Mouse (Mus musculus) gastrocnemius, adult 8-10 months (tissue): ENCODE results near the gene Fgf12. TPM values are rescaled to one million over a fixed set of nuclear protein-coding genes. Genes with fewer than 3 reads are reported as not detected.
A peak's percentile ranks its signal among the peaks of the same experiment; 100 is the strongest.

Experiments
- DNase-seq, 2 experiments: peaks; one replicate each; pipeline ENCODE4 v3.0.0; 2022; ENCODE audit warnings: low spot score in 2 of 2
- total RNA-seq, 4 experiments: library from RNA; stranded (reverse); gene quantifications; 2 replicates each; pipeline ENCODE4 v1.2.4; 2022

Gene Fgf12
- under 1 TPM in 3 of 4 experiments, not detected in 1; 0.12 to 0.56 (median 0.27) TPM for total RNA-seq

DNA sequence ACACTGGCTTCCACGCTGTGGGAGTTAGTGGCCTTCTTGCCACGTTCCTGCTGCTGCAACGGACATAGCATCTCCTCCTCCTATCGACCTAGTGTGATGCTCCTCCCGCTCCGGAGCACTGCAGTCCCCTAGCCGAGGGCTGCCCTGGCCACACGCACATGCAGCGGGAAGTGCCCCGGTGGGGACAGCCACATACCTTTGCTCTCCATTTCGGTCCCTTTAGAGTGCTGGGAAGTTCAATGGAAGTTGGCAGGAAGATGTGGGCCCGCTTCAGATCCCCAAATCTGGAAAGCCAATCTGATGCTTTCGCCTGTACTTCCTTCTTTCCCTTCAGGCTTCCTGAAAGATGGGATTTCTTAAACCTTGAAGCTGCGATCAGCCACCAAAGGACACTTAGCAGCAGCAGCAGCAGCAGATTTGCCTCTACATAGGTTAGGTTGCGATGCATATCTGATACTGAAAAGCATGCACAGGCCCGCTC lies at the start of gene Fgf12:
TSS of gene Fgf12 (minus strand) at position 431 of the 481 bp plus-strand sequence.
- no peak for DNase-seq

DNA sequence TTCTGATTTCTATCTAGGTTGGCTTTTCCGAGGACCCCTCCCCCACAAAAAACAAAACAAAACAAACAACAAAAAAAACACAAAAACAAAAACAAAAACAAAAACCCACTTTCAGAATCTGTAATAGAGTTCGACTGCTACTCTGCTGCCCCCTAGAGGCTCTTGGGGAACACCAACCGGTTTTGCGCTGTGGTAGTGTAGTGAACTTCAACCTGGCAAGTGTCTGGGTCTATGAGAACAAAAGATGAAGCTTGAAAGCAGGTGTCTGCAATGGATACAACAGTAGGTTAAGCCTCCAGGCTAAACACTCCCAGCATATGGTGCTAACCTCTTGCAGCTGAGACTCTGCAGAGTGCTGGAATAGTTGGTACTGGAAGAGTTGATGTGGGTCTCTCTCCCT lies 40.2 kb upstream of the Fgf12 start:
- no peak for DNase-seq

DNA sequence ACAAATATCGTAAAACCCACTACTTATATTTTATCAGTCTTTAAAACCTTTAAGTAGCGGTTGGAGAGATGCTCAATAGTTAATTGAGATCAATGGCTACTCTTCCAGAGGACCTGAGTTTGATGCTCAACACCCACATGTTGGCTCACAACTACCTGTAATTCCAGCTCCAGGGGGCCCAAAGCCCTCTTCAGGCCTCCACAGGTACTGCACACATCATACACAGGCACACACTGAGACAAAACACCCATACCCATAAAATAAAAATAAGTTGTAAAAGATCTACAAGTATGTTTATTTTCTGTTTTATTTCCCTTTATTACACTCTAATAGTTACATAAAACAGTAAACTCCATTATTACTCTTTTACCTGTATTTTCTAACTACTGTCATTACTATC lies 17.4 kb upstream of the Fgf12 start:
- no peak for DNase-seq

DNA sequence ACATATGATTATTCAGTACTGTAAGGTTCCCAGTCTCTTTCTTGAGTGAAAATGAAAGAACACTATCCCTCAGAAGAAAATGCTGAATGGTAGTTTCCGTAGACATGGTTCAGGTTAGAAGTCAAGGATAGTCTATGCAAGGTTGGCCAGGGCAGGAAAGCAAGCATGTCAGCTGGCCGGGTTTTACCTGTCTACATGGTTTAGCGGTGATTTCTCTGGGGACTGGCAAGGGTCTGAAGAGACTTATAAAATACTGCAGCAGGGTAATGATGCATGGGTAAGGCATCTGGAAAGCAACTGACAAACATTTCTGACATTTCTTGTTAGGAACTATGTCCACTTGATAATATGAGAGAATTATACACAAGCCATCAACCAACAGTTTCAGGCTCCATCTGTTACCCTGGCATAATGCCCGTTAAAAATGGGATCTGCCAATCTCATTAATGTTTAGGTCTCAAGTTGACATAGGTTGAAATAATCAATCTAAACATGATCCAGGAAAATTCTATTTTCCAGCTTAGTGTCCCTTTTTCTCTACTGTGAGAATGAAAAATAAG lies 8.6 kb upstream of the Fgf12 start:
- no peak for DNase-seq

DNA sequence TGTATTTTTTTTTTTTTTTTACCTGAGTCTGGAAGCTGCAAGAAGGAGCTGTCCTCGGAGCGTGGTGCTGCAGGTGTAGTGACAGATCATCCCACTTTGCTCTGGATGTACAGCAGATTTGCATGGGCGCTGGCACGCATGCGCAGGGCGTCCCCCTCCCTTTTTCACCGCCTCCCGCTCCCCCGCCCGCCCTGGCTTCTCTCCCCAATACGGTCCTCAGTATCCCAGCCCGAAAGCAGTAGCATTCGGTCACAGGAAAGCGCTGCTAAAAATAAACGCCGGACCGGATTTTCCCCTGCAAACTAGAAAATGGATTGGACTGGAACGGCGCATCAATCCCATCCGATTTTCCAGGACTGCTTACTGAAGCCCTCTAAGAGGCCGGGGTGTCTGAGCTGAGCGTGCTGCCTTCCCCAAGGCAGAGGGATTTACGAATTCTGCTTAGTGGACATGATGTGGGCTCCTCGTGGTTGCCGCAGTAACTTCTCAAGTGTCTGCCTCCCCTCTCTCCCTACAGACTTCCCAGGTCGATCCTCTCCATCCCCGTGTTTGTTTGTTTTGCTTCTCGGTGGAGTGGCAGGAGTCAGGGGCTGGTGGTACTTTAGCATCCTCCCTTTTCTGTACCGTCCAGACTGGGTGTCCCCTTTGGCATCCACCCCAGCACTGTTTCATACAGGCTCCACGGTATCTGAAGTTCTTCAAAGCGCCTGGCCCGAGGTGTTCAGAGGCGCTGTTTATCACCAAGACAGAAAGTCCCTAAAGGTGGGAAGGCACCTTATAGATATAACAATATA lies 453 bp upstream of the Fgf12 start:
- peak in 1 of 2 experiments; percentile 5 for DNase-seq

DNA sequence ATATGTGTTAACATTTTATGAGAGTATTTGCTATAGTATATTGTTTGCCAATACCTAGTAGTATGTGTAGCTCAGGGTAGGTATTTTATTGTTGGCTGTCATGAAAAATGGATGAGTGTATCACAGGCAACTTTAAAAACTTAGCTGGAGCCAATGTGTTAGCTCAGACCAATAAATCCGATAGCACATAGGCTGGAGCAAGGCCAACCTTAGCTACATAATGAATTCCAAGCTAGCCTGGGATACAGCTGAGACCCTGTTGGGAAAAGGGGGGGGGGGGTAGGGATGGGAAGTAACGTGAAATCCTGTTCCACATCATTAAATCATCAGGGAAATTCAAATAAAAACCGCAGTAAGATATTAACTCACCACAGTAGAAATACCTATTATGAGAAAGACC lies 18.4 kb downstream of the Fgf12 start:
- no peak for DNase-seq

DNA sequence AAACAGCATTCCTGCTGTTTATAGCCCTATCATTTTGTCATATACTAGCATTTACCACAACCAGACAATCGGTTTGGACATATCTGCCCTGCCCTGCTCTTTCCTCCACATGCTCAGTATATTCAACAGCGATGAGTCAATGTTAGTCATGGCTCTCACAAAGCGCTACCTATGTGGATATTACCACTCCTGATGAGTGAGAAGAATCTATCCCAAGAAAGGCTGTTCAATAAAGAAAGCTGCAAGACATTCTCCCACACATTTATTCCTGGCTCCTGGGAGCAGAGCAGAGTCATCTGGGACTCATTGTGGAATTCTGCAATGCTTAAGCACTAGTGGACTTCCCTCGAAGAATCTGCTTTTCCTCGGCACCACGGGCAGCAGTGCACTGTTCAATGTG lies 26.1 kb downstream of the Fgf12 start:
- no peak for DNase-seq

DNA sequence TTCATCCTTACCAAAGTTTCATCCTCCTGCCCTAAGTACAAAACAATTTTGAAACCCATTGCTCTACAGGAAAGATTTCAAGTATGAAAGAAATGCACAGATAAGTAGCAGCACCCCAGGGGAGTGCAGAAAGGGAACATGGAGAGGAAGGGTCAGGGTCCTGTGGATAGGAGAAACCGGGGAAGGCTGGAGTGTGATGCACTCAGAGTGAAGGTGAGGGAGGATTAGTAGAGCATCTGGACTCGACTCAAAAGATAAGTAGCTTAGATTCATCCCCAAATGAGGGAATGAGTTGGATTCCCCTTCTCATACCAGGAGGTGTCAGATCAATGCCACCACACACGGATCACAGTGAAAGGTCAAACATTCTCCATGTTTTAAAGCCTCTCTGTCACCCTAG lies 46.2 kb downstream of the Fgf12 start:
- no peak for DNase-seq

DNA sequence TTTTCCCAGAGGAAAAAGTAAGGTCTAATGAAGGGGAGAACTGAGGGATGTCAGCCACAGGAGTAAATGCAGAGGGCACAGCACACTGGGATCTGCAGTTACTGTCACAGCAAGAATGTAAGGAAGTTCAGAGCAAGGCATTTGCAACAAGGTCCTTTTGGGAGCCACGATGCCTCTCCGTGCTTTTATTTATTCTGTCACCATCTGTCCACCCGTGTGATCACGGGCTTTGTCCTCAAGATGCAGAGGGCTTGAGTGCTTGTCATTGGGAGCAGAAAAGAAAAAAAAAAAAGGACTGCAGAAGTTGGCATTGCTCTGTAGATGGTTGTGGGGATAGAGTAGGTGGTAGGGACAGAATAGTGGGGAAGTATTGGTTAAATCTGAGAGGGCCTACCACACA lies 52.5 kb downstream of the Fgf12 start:
- DNase-seq, result no peak

DNA sequence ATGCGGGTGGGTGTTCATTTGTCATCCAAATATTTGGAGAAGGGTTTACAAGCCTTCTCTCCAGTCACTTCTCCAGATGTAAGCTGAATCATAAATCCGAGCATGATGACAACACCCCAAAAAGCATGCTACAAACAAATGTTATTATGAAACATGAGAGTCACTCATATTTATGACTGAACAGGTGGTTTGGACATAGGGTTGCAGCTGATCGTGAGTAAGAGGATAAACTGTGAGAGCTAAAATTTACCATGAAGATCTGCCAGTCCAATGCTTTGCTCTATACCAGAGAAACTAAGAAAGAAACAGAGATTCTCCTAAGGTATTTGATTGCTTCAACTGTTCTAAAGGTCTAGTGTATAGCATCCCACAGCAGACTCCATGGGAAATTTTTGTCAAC lies 56.0 kb downstream of the Fgf12 start:
- no peak for DNase-seq

DNA sequence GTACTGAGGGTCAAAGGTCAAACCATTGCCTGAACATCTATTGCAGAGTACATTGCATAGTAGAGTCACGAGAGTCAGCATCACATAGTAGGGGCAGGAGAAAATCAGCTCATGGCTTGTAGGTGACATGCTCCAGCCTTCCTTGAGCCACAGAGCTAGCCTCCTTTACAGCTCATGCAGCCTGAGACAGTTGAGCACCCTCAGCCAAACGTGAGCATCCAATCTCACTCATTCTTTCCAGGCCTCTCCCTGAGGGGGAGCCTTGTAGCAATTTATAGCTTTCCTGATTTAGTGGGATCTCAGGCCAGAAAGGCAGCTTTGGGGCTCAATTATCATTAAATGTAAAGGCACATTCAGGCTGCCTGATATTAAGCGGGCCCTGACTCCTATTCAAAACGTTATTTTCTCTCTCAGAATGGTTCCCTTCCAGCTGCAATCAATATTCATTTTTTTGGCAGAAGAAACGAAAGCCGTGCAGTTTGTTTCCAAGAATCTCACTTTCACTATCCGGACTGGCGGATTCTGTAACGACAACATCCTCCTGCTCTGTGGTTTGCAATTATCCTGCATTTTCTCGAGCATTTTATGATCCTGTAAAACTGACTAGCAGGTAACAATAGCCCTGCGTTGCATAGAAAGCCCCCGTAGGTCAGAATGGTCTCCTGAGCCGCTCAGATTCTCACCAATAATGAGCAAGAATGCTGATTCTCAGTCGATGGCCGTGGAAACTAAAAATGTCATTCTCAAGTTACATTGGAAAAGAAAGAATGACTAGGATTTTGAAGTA lies 58.6 kb downstream of the Fgf12 start:
- DNase-seq, result no peak

DNA sequence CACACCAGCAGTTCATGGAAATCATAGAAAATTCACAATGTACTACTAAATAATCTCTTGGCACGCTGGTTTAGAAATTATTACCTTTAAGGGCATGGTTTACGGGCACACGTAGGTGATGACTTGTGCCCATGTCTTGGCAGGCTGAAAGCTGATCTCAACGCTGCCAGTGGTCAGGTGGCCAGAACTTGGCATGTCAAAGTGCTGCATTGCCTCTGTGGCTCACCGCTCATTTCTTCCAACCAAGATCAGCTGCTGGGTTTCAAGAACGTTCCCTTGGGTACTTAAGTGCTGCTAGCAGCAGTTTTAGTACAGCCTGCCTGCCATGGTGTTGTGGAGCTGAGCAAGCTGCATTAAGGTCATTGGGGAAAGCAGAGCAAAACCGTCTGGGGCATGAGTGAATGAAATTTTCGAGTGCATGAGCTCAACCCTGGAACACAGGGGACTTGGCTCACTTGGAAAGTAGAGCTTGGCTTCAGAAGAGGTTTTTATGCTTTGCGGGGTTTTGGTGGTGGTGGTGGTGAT lies 63.9 kb downstream of the Fgf12 start:
- peak in 1 of 2 experiments; percentile 6 for DNase-seq

DNA sequence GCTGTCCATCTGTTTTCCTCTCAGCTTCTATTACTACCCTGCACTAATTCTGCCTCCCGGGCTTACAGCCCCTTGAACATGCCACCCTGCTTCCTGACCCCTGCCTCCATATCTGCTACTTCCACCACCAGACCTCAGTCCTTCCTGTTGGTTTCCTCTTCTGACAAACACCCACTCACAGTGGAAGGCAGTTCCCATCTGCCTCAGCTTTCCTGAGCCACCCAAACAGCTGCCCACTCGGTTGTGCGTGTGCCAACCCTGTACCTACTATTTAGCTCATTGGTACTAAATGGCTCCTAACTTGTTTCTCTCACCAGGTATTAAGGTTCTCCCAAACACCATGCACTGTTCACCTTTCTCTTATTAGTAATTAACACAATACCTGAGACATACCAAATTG lies 71.2 kb downstream of the Fgf12 start:
- DNase-seq, result no peak

DNA sequence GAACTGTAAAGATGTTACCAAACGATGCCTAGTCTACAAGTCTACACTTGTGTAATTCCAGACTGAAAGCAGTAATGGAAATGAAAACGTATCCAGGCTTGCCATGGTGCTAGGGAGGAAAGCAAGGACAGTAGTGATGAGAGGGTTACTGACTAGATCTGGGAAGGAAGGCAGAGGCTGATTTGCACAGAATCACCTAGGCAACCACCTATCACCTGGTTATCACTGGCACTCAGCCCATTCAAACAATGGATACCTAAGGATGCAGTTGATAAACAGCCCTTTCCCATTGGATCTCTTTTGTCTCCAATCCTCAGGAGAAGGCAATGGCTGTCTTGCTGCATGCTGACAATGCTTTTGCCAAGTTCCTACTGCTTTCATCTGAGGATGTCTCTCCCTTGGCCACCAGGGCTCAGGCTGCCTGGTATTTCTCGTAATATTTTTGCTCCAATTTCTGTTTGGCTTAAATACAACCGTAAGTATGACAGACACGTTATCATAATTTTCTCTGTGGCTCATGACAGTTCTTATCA lies 84.0 kb downstream of the Fgf12 start:
- DNase-seq, result no peak

DNA sequence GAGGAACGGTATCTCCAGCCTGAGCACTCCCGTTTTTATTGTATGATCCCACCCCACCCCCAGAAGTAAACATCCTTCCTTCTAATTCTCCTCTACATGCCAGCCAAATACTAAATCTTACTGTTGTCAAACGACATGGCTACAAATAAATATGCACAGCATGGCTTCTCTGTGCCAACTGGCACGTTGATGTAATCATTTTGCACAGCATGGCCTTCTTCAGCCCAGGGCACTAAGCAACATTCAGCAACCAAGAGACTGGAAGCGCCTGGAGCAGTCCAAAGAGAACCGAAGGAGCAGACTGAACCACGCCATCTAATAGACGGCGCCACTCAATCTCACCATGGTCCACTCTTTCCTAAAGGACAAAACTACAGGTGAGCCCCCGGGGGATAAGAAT lies 100.2 kb downstream of the Fgf12 start:
- DNase-seq, result no peak

DNA sequence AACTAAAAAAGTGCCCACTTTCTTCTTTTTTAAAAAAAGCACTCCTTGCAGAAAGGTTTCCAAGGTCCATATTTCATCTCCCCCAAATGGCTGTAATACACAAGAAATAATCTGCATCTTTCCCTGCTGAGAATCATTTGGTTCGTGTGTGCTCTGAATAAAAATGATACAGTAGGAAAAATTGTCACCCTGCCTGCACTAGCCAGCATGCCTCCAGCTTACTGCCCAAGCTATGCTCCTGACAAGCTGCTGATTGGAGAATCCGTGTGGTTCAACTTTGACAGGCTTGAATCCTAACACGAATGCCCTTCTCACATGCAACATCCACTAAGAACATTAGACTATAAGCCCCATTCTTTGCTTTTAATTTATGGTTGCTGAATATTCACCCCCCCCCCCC lies 102.3 kb downstream of the Fgf12 start:
- DNase-seq, result no peak

DNA sequence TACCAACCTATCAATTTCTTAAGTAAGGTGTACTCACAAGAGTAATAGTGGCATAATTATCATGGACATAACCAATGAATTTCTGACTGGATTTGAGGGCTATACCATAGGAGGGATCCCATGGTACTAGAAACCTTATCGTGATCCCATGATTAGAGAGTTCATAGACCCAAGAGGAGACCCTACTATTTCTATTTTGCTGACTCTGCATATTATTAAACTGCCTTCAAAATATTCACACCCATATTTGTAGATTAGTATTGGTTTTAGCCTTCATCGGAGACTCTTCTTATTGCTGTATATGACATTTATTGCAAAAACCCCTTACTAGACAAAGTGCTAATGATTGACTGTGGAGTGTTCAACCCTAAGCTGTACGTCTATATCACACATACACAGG lies 107.8 kb downstream of the Fgf12 start:
- no peak for DNase-seq

DNA sequence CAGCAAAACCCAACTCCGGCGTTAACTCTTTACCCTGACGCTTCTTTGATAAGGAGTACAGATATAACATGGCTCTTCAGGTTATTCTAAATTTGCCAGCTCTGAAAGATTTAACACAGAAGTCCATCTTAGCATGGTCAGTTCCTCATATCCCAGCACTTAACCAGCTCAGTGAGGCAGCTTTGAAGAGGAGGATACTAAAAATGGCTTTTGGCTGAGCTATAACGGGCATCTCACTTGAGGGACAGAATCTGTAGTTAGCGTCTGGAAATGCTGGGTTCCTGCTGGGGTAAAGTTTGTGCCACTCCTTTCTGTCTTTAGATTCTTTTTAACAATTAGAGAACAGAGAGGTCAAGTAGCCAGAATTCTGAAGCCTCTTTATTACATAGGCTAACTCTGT lies 121.1 kb downstream of the Fgf12 start:
- no peak for DNase-seq

DNA sequence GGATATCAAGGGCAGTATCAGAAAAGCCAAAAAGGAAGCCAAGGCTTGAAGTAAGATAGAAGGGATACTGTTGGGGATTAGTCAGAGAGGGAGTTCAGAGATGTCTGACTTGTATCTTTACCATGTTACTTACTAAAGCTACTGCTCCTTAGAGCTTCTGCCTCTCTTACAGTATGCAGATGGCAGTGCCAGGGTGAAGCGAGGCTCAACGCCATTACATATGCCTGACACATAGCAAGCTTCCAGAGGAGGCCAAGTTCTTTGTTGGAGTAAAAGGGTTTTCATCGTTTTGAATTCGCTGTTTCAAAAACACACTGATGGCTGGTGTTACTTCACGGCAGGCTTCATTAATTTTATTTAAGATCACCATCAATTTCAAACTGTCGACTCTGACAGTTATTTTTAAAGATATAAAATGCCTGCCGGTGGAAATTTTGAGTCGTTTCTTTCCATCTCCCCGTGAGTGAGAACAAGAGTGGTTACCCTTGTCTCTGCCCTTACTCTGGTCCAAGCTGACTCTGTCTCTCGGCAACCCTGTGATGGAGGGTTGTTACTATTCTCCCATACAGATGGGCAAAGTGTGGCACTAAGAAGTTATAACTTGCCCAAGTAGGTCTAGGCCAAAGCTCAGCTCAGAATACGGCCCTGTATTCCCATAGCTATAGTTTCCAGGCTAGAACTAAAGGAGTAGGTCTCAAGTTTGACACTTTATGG lies 121.9 kb downstream of the Fgf12 start:
- DNase-seq, result no peak

DNA sequence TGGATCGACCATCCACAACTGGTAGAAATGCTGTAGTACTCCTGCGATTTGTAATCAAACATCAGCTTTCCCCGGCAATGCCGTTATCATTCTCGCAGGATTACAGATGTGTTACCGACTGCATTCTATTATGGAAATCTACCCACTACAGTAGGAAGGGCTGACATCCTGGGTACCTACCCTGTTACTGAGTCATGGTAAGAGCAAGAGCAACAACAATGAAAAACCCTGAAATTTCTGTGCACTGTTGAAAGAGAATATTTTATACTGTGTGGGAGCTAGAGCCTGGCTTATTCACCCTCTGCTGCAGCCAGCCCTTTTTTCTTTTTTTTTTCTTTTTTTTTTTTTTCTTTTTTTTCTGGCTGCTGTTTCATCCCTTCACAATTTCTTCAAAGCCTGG lies 126.6 kb downstream of the Fgf12 start:
- DNase-seq, result no peak

DNA sequence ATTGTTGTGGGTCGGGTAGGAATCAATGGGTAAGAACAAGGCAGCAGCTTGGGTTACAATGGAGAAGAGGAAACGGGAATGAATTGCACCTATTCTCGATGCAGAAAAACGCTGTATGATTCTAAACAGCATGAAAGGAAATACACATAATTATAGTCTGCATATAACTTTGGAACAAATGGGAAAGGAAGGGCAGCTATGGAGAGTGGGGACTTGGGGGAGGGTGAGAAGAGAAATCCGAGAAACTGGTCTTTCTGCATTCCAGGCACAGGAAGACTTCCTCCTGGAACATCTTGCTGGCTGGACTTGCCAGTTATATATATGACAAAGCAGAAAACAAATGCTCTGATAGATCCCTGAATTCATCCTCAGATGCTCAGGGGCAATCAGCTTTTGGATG lies 127.2 kb downstream of the Fgf12 start:
- no peak for DNase-seq
